Mouse (Mus musculus) B cell, adult 67 days (primary cell): ENCODE measurements around the gene Agfg2. TPM values are rescaled to one million over a fixed set of nuclear protein-coding genes. Genes with fewer than 3 reads are reported as not detected.

Experiments
- total RNA-seq, 2 experiments: library from RNA; stranded (reverse); gene quantifications; 4 replicates each; pipeline ENCODE4 v1.2.4; 2023

Gene Agfg2
- total RNA-seq, result 10 to 100 TPM; 17.9 to 21.4 TPM

GRCm38 (mm10) chr5:137684294-137685123 lies at the start of gene Agfg2:
Gene Agfg2, minus strand, starts transcription at chr5:137684726.

DNA sequence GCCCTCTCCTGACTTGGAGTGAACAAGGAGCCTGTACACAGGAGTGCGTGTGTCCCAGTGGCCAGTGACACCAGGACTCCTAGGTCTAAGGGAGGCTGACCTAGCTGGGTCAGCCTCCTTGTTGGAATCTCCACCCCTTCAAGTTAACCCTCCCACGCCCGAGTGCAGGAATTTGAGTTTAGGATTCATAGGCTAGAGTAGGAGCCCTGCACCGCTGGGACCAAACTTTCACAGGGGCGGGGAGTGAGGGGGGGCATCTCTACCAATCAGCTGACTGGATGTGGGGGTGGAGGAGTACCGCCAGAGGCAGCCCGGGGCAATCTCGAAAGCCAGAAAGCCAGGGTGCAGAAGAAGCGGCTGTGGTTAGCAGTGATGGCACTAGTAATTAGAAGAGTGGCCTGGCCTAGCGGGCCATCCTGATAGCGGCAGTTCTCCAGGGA lies 38.9 kb downstream of the Agfg2 start, which contains the start of gene Irs3:
Irs3 (minus strand) TSS at position 63 of the 440 bp plus-strand sequence.

DNA sequence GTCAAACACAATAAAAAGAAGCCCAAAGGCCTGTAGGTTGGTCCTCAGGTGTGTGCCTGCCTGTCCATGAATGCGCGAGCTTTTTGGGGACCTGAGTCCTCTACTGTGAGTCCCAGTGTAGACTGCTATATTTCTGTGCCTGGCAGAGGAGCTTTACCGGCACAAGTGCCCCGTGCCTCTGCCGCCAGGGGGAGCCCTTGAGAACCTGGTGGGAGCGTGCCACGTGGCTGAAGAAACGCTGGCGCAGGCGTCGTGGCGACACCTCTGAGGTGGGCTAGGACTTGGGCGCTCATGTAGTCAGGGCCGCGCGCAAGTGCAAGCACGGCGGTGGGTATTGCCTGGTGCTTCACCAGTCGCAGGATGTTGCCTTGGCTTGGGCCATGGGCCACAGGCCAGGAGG lies 43.5 kb downstream of the Agfg2 start, which contains the start of gene Sap25:
Sap25 (plus strand) TSS at position 281 of the 400 bp plus-strand sequence.

DNA sequence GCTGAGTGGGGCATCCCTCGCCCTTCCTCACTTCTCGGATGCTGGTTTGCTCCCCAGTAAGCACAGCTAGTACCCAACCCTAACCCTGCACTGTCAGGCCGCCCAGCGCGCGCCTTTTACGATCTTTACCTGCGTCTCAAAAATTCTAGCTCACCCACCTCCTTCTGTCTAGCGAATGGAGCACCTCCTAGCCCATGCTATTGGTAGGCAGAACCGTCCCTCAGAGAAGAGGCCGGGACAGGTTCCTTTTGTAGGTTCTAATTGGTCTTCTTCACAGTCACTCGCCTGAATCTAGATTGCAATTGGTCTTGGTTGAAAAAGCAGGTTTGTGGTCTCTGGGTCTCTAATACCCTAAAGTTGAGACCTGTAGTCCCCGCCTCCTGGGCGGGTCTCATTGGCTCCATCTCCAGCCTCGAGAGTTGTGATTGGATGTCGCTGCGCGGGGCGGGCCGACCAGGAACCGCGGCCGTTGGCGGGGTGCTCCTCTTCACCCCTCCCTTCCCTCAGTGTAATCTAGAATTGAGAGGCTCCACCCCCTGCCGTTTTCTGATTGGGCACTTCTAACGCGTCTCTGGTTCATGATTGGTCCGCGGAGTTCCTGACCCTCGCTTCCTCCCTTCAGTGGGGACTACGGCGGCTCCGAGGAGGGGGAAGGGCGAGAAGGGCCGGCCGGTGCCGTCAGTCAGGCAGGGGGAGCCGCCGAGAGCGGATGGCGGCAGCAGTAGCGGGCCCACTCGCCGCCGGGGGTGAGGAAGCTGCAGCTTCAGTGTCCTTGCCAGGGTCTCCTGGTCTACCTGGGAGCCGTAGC lies 55.8 kb downstream of the Agfg2 start, which contains the start of the genes Fbxo24, Lrch4 and Gm20605:
Fbxo24 (minus strand) TSS at position 505 of the 808 bp plus-strand sequence.
Lrch4 (plus strand) TSS at position 624 of the 808 bp plus-strand sequence.
Gm20605 (plus strand) TSS at position 678 of the 808 bp plus-strand sequence.

GRCm38 (mm10) chr5:137613550-137613949 lies 71.0 kb downstream of the Agfg2 start, which contains the start of gene Pcolce:
Gene Pcolce, minus strand, starts transcription at chr5:137613784.

DNA sequence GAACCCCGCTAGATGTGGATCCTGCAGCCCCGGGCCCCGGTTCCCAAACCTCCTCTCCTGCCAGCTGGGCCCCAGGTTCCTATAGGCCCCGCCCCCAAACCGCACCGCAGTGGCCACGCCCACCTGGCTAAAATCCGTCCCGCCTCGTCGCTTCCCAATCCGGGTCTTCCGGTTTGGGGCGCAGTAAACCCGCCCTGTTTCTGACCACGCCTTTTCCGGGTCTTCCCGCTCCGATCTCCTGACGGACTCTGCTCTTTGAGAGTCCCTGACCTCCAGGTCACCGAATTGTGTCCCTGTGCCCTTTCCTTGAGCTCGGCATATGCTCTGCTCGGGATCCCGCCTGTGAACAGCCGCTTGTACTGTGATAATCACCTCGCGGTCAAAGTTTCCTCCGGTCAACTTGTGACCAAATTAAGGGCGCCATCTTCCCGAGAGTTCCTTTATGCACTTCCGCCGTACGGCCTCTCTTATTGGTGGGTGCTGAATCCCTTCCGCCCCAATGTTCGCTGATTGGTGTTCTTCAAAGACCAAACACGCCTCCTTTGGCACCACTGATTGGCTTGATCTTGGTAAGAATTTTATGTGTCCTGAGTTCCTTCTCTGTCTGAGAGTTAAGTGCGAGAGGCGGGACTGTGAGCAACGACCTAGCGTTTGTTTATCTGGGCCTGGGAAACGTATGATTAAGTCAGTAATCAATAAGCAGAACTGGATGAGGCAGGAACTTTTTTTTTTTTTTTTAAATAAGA lies 83.7 kb downstream of the Agfg2 start, which contains the start of gene Mospd3:
Mospd3 (minus strand) TSS at position 440 of the 746 bp plus-strand sequence.

Other genes with a start within 250 kb of the Agfg2 start
- gene Zan, start 207.7 kb downstream of the Agfg2 start, total RNA-seq, result not detected
- gene Pop7, start 182.2 kb downstream of the Agfg2 start, total RNA-seq, result 10 to 100 TPM; 24.3 to 29.7 TPM
- gene Gigyf1, start 166.2 kb downstream of the Agfg2 start, total RNA-seq, result 100 to 1,000 TPM; 123 to 130 TPM
- gene Epo, start 151.5 kb downstream of the Agfg2 start, total RNA-seq, result not detected
- 100 to 1,000 TPM; 426 to 449 TPM for gene Gnb2, start 151.2 kb downstream of the Agfg2 start, total RNA-seq
- not detected for gene Actl6b, start 131.2 kb downstream of the Agfg2 start, total RNA-seq
- 1 to 10 TPM in 1 of 2 experiments, not detected in 1; 1.2 TPM for gene Tfr2, start 114.9 kb downstream of the Agfg2 start, total RNA-seq
- 10 to 100 TPM; 35.1 to 36.0 TPM for gene Mospd3, start 83.7 kb downstream of the Agfg2 start, total RNA-seq
- 1 to 10 TPM in 1 of 2 experiments, not detected in 1; 1.6 TPM for gene Pcolce, start 70.9 kb downstream of the Agfg2 start, total RNA-seq
- under 1 TPM in 1 of 2 experiments, not detected in 1; 0.39 TPM for gene Fbxo24, start 55.7 kb downstream of the Agfg2 start, total RNA-seq
- gene Lrch4, start 55.6 kb downstream of the Agfg2 start, total RNA-seq, result 100 to 1,000 TPM; 216 to 222 TPM
- 10 to 100 TPM; 65.4 to 76.3 TPM for gene Gm20605, start 55.6 kb downstream of the Agfg2 start, total RNA-seq
- gene Sap25, start 43.4 kb downstream of the Agfg2 start, total RNA-seq, result 100 to 1,000 TPM; 113 to 123 TPM
- gene Irs3, start 39.0 kb downstream of the Agfg2 start, total RNA-seq, result not detected
- gene Nyap1, start 56.9 kb upstream of the Agfg2 start, total RNA-seq, result under 1 TPM; 0.21 to 0.78 TPM
- 100 to 1,000 TPM; 233 to 247 TPM for gene Tsc22d4, start 61.0 kb upstream of the Agfg2 start, total RNA-seq
- 10 to 100 TPM; 26.7 to 28.6 TPM for gene Ppp1r35, start 94.1 kb upstream of the Agfg2 start, total RNA-seq
- gene Mepce, start 102.9 kb upstream of the Agfg2 start, total RNA-seq, result 10 to 100 TPM; 76.0 to 99.8 TPM
- 10 to 100 TPM; 21.1 to 23.3 TPM for gene Zcwpw1, start 103.1 kb upstream of the Agfg2 start, total RNA-seq
- 1 to 10 TPM; 2.1 to 2.2 TPM for gene Pilra, start 151.6 kb upstream of the Agfg2 start, total RNA-seq
- gene Pilrb1, start 173.4 kb upstream of the Agfg2 start, total RNA-seq, result 1 to 10 TPM in 1 of 2 experiments, not detected in 1; 3.2 TPM
- 1 to 10 TPM in 1 of 2 experiments, not detected in 1; 1.1 TPM for gene Pilrb2, start 187.1 kb upstream of the Agfg2 start, total RNA-seq
- not detected for gene Cyp3a13, start 236.9 kb upstream of the Agfg2 start, total RNA-seq